Mouse (Mus musculus): ENCODE data around the gene Irf5. TPM values are rescaled to one million over a fixed set of nuclear protein-coding genes. Genes with fewer than 3 reads are reported as not detected.
A peak's percentile ranks its signal among the peaks of the same experiment; 100 is the strongest.

The Irf5 gene
- polyA plus RNA-seq, 1 experiment = 2.6 TPM

DNA sequence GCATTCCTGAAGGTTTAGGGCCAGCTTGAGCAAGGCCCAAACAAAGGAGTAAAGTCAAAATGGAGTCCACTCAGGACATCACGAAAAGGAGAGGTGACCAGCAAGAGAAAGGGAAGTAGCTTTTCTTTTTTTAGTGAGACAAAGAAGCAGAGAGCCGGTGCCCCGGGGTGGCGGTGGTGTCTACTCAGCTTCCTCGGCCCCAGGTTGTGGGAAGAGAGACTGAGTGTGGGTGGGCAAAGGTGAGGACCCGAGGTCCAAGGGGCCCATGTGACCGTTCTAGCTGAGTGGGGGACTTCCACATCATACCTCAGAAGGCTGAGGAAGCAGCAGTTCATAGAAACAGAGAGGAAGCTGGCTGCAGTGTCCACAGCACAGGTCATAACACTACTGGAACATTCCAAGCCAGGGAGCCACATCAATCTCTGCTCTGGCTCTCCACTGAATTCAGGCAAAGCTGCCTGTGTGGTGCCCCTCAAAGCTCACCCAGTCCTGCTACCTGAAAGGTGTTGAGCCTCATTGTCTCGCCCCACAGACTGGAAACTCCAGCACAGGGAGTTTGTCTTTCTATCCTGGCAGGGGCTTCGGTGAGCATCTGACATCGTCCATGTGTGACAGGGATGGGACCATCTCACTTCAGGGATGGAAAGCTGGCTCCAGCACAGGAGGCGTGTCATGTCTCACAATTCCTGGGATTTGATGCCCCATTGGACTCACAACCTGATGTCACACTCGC lies 3.0 kb upstream of the Irf5 start:
- no peak for TF ChIP-seq CTCF (IDR thresholded peaks at IDR 0.05; ENCODE audit: low read depth, low read length)
- no peak for TF ChIP-seq POLR2A (IDR thresholded peaks at IDR 0.05; ENCODE audit: insufficient read depth, low read length)
- no peaks in the 10 kb centered on the region for H3K36me3 ChIP-seq (ENCODE audit: control insufficient read depth, insufficient read depth, low read length, poor library complexity, severe bottlenecking)
- no peaks in the 10 kb centered on the region for H3K9me3 ChIP-seq (replicated peaks; ENCODE audit: control insufficient read depth, insufficient read depth, low read length, poor library complexity, severe bottlenecking)
- no peak overlapping the region for H3K27ac ChIP-seq (ENCODE audit: insufficient read depth, low read length)
- no peak overlapping the region for H3K4me3 ChIP-seq (ENCODE audit: low read depth, low read length)
- H3K9ac ChIP-seq (ENCODE audit: low read depth, poor library complexity, severe bottlenecking) = no peak overlapping the region
- H3K4me1 ChIP-seq (ENCODE audit: control insufficient read depth, insufficient read depth, low read length) = no peaks in the 10 kb centered on the region
- peaks cover 9% of the 10 kb centered on the region for H3K27me3 ChIP-seq (ENCODE audit: control insufficient read depth, insufficient read depth, low read length, poor library complexity, severe bottlenecking)

DNA sequence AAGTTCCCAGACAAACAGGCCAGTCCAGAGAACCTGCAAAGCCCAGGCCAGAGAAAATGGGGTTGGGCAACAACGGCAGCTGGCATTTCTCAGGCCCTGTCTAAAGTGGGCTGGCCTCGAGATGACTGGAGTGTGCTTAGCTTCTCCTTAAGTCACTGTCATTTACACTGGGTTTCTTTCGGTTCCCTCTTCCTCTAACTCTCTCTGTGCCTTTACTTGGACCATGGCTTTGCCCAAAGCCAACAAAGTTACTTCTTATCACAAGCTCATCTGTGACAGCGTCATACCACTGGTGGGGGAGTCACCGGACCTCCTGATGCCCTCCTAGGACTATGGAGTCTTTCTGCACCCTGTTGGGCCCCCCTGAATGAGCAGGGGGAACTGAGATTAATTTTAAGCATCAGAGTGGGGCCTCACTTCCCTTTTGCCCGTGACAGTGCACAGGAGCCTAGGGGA lies 2.4 kb upstream of the Irf5 start:
- H3K27ac ChIP-seq (ENCODE audit: insufficient read depth, low read length) = no peak overlapping the region
- peaks cover 9% of the 10 kb centered on the region for H3K27me3 ChIP-seq (ENCODE audit: control insufficient read depth, insufficient read depth, low read length, poor library complexity, severe bottlenecking)
- H3K9ac ChIP-seq (ENCODE audit: low read depth, poor library complexity, severe bottlenecking) = no peak overlapping the region
- H3K36me3 ChIP-seq (ENCODE audit: control insufficient read depth, insufficient read depth, low read length, poor library complexity, severe bottlenecking) = no peaks in the 10 kb centered on the region
- no peak for TF ChIP-seq CTCF (IDR thresholded peaks at IDR 0.05; ENCODE audit: low read depth, low read length)
- no peak for TF ChIP-seq EP300 (IDR thresholded peaks at IDR 0.05; ENCODE audit: insufficient read depth, low read depth, low read length)
- TF ChIP-seq POLR2A (IDR thresholded peaks at IDR 0.05; ENCODE audit: insufficient read depth, low read length) = no peak
- peaks cover 2% of the 10 kb centered on the region for H3K4me1 ChIP-seq (ENCODE audit: control insufficient read depth, insufficient read depth, low read length)
- H3K4me3 ChIP-seq (ENCODE audit: low read depth, low read length) = no peak overlapping the region
- no peaks in the 10 kb centered on the region for H3K9me3 ChIP-seq (replicated peaks; ENCODE audit: control insufficient read depth, insufficient read depth, low read length, poor library complexity, severe bottlenecking)

DNA sequence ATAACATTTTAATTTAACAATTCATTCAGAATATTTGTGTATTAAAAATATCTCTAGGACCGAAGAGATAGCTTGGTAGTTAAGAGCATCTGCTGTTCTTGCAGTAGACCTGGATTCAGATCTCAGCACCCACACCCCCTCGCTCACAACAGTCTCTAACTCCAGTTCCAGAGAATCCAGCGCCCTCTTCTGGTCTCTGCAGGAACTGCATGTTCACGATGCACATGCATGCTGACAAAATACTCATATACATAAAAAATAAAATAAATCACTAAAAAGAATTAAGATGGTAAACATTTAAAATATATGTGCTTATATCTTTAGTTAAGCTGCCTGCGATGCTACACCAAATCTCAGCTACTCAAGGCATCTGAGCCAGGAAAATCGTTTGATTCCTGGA lies 1.2 kb upstream of the Irf5 start:
- no peaks in the 10 kb centered on the region for H3K36me3 ChIP-seq (ENCODE audit: control insufficient read depth, insufficient read depth, low read length, poor library complexity, severe bottlenecking)
- peaks cover 9% of the 10 kb centered on the region for H3K27me3 ChIP-seq (ENCODE audit: control insufficient read depth, insufficient read depth, low read length, poor library complexity, severe bottlenecking)
- no peak overlapping the region for H3K9ac ChIP-seq (ENCODE audit: low read depth, poor library complexity, severe bottlenecking)
- TF ChIP-seq EP300 (IDR thresholded peaks at IDR 0.05; ENCODE audit: insufficient read depth, low read depth, low read length) (no peak), CTCF (IDR thresholded peaks at IDR 0.05; ENCODE audit: low read depth, low read length) (peak; percentile 66)
- peaks cover 2% of the 10 kb centered on the region for H3K4me1 ChIP-seq (ENCODE audit: control insufficient read depth, insufficient read depth, low read length)
- no peak overlapping the region for H3K27ac ChIP-seq (ENCODE audit: insufficient read depth, low read length)
- H3K9me3 ChIP-seq (replicated peaks; ENCODE audit: control insufficient read depth, insufficient read depth, low read length, poor library complexity, severe bottlenecking) = no peaks in the 10 kb centered on the region
- no peak overlapping the region for H3K4me3 ChIP-seq (ENCODE audit: low read depth, low read length)

DNA sequence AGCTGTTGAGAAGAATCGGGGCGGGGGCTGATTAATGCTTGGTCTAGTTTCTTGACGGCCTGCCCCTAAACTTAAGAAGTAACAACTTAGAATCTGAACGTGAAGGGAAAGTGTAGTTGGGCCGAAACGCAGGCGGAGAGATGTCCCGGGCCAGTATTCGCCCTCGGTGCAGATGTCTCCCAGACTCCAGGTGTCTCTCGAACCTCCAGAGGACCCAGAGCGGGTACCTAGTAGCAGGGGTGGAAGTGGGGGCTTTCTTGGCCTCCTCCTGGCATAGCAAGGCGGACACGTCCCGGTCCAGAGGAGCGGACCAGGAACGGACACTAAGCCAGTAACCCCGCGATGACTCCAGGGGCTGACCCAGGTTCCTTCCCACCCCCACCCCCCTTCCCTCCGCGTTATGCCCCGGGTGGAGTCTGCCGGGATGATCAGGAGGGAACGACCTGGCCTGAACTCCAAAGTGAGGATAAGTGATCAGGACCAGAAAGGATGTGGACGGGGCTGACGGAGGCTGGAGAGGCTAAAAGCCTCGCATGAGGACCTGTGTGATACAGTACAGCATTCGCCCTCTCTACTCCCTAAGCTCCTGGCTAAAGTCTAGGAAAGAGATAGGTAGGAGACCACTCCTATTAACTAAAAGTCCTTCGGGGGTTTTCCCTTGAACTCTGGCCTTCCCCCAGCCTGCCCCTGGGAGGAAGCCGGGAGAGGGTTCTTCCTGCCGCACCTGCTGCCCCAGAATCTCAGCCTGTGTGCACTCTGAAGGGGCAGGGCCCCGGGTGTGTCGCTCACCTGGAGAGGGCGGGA lies 1.1 kb downstream of the Irf5 start:
- TF ChIP-seq CTCF (IDR thresholded peaks at IDR 0.05; ENCODE audit: low read depth, low read length) = no peak
- TF ChIP-seq POLR2A (IDR thresholded peaks at IDR 0.05; ENCODE audit: insufficient read depth, low read length) = no peak
- TF ChIP-seq EP300 (IDR thresholded peaks at IDR 0.05; ENCODE audit: insufficient read depth, low read depth, low read length) = no peak
- Histone ChIP-seq H3K4me3 (ENCODE audit: low read depth, low read length) (0 out of 2 replicates have a peak overlapping the region, but pooled peaks have one; percentile 0), H3K36me3 (ENCODE audit: control insufficient read depth, insufficient read depth, low read length, poor library complexity, severe bottlenecking) (no peaks in the 10 kb centered on the region), H3K9ac (ENCODE audit: low read depth, poor library complexity, severe bottlenecking) (no peak overlapping the region), H3K9me3 (replicated peaks; ENCODE audit: control insufficient read depth, insufficient read depth, low read length, poor library complexity, severe bottlenecking) (no peaks in the 10 kb centered on the region), H3K27ac (ENCODE audit: insufficient read depth, low read length) (no peak overlapping the region), H3K27me3 (ENCODE audit: control insufficient read depth, insufficient read depth, low read length, poor library complexity, severe bottlenecking) (peaks cover 9% of the 10 kb centered on the region), H3K4me1 (ENCODE audit: control insufficient read depth, insufficient read depth, low read length) (peaks cover 2% of the 10 kb centered on the region)

DNA sequence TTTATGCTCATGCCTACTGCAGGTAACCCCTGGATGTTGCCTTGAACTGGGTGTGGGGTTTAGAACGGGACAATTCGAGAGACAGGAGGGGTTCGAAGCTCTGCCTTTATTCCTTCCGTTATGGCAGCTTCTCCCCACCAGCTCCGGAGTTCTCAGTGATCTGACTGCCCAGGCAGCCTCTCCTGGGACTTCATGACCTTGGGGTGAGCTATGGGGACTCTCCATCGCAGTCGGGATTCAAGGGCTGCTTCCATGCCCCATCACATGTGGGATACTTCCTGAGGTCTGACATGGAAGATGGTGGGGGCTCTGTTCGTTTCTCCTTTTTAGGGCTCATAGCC lies 1.7 kb downstream of the Irf5 start:
- H3K27me3 ChIP-seq (ENCODE audit: control insufficient read depth, insufficient read depth, low read length, poor library complexity, severe bottlenecking) = peaks cover 9% of the 10 kb centered on the region

More for the DNA sequence above, 1.7 kb downstream of the Irf5 start:
- H3K9ac ChIP-seq (ENCODE audit: low read depth, poor library complexity, severe bottlenecking) = no peak overlapping the region
- no peaks in the 10 kb centered on the region for H3K9me3 ChIP-seq (replicated peaks; ENCODE audit: control insufficient read depth, insufficient read depth, low read length, poor library complexity, severe bottlenecking)
- H3K4me1 ChIP-seq (ENCODE audit: control insufficient read depth, insufficient read depth, low read length) = peaks cover 2% of the 10 kb centered on the region
- no peak overlapping the region for H3K27ac ChIP-seq (ENCODE audit: insufficient read depth, low read length)
- no peak overlapping the region for H3K4me3 ChIP-seq (ENCODE audit: low read depth, low read length)
- H3K36me3 ChIP-seq (ENCODE audit: control insufficient read depth, insufficient read depth, low read length, poor library complexity, severe bottlenecking) = no peaks in the 10 kb centered on the region
- TF ChIP-seq EP300 (IDR thresholded peaks at IDR 0.05; ENCODE audit: insufficient read depth, low read depth, low read length) (no peak), POLR2A (IDR thresholded peaks at IDR 0.05; ENCODE audit: insufficient read depth, low read length) (no peak)

Measured in ES-Bruce4 (cell line).